Comparison of ENCODE assay signal across 24 mouse cellular contexts in the genomic region with DNA sequence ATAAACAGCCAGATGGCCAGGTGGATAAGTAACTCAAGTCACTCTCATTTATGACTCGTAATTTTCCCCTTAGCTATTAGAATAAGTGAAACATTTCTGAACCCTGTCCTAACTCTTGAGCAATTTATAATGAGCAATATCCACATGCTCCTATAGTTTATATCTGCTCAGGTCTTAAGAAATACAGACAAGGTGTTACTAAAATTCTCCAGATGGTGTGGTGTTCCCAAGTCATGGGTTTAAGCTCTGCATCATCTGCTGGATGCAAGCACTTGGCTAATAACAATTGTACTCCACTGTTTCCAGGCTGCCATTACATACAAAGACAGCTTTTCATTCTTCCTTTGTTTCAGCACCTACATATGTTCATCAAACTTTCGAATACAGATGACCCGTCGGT. TPM values are rescaled to one million over a fixed set of nuclear protein-coding genes. Genes with fewer than 3 reads are reported as not detected.
A peak's percentile ranks its signal among the peaks of the same experiment; 100 is the strongest.
DNase-seq lines count a peak whose midpoint lies in the region.
"Had no signal": no experiment of that assay in that cellular context is flagged by ENCODE, and none has a peak within 500 bp of the region (broad histone marks: within the 10 kb centered on the region; RNA-seq: fewer than 3 reads in every experiment).

No protein-coding gene starts in this region.

- DNase-seq in heart, adult 11 months: peak; percentile 5
- no peak for DNase-seq in heart, postnatal 4 days
- DNase-seq in NIH3T3 (ENCODE audit: low read depth): peak; percentile 21
- peak; percentile 75 for DNase-seq in gonadal fat pad, adult 2 months (ENCODE audit: low read depth)
- no peak for DNase-seq in adrenal gland, postnatal 14 days
- DNase-seq: adrenal gland, adult 2 months; adrenal gland, postnatal 10 days; adrenal gland, postnatal 36 days; B cell, adult 2 months; cerebellum, adult 11-12 months; cerebellum, adult 2 months; cerebellum, adult 9-10 months; cerebellum, postnatal 10 days; cerebellum, postnatal 25 days had no signal

RNA-seq across cellular contexts. Expression of a gene that starts 46.9 kb away (rescaled TPM):
- not detected for total RNA-seq in heart, postnatal 4 days (2021)
- polyA plus RNA-seq in gonadal fat pad, adult 2 months (2012; rRNA removed): 0.14 TPM in 1 of 2 replicates, not detected in the other
- 0.90 and 12.9 TPM in 2 replicates for total RNA-seq in adrenal gland, postnatal 14 days (2021)
- total RNA-seq: CH12.LX, G1E had no signal
- polyA plus RNA-seq: adrenal gland, adult 2 months; CD4-positive, CD25-positive, alpha-beta regulatory T cell, adult 4 months; cerebellum, adult 2 months; cortical plate, adult 2 months; embryonic facial prominence, embryonic 10.5 days; embryonic facial prominence, embryonic 14.5 days; forebrain, embryonic 10.5 days; forebrain, embryonic 12.5 days; forebrain, embryonic 14.5 days; forebrain, embryonic 16.5 days; G1E had no signal

Comparison
In these comparisons a context has a peak if more than half of its experiments do, and no peak if none do; other contexts are left out.
1. DNase-seq: peak in heart, adult 11 months (single experiment), NIH3T3 (single experiment) and gonadal fat pad, adult 2 months (single experiment); none in heart, postnatal 4 days (single experiment) and adrenal gland, postnatal 14 days (single experiment).